Mouse (Mus musculus) heart, postnatal 0 days (tissue): ENCODE measurements around the gene Polg2. TPM values are rescaled to one million over a fixed set of nuclear protein-coding genes. Genes with fewer than 3 reads are reported as not detected.

Experiments
- ATAC-seq: fragments of 200-750 bp; cut with Nextera tagmentation; 2 replicates; pipeline ENCODE4 v1.8.0; 2017; ENCODE audit warnings: low read depth, moderate number of reproducible peaks, moderate library complexity; ENCODE audit not compliant: insufficient read depth
- DNase-seq: peaks from one replicate; pipeline ENCODE4 v3.0.0-alpha.2; 2016; ENCODE audit warnings: low spot score
- H3K27ac ChIP-seq: fragments of 300-500 bp; sonication (generic); 2 replicates; pipeline ENCODE4 v1.5.1; 2014; ENCODE audit warnings: low read depth, mild to moderate bottlenecking
- H3K27me3 ChIP-seq: fragments of 300-500 bp; sonication (generic); 2 replicates; pipeline ENCODE4 v1.6.1; 2014; ENCODE audit warnings: low read length, mixed read lengths; ENCODE audit not compliant: control insufficient read depth, insufficient read depth
- H3K36me3 ChIP-seq: fragments of 300-500 bp; sonication (generic); replicated peaks from 2 replicates; pipeline ENCODE4 v1.6.1; 2014; ENCODE audit warnings: low read length, mixed read lengths; ENCODE audit not compliant: control insufficient read depth, insufficient read depth
- H3K4me1 ChIP-seq: fragments of 300-500 bp; sonication (generic); 2 replicates; pipeline ENCODE4 v1.6.1; 2014; ENCODE audit warnings: antibody characterized with exemption; ENCODE audit not compliant: control insufficient read depth, insufficient read depth
- H3K4me2 ChIP-seq: fragments of 300-500 bp; sonication (generic); 2 replicates; pipeline ENCODE4 v1.6.1; 2014; ENCODE audit warnings: low read depth, mild to moderate bottlenecking, low read length, moderate library complexity
- H3K4me3 ChIP-seq: fragments of 300-500 bp; sonication (generic); 2 replicates; pipeline ENCODE4 v1.5.1; 2014; ENCODE audit warnings: low read depth, low read length
- H3K9ac ChIP-seq: fragments of 300-500 bp; sonication (generic); replicated peaks from 2 replicates; pipeline ENCODE4 v1.6.1; 2014; ENCODE audit warnings: low read depth, low read length, mixed read lengths
- H3K9me3 ChIP-seq: fragments of 300-500 bp; sonication (generic); replicated peaks from 2 replicates; pipeline ENCODE4 v1.6.1; 2016; ENCODE audit warnings: low read length; ENCODE audit not compliant: control insufficient read depth
- CTCF ChIP-seq: IDR thresholded peaks from 2 replicates; pipeline ENCODE4 v1.5.1; 2016; ENCODE audit warnings: antibody characterized with exemption, control low read depth, low read depth
- EP300 ChIP-seq: IDR thresholded peaks from 2 replicates; pipeline ENCODE4 v1.6.1; 2016; ENCODE audit warnings: antibody characterized with exemption, low read depth
- WGBS: fragments of 180-500 bp; shearing (Covaris S2); extraction: QIAGEN DNeasy Blood & Tissue Kit; methylation state at CpG from one replicate; pipeline ENCODE4 v1.1.7; 2014; 5-methylcytosine and 5-hydroxymethylcytosine counted together
- polyA plus RNA-seq: library from polyadenylated mRNA; unstranded; fragments of >200 nt; fragmentation: Nextera tagmentation; extraction: Ambion mirVana; gene quantifications from 2 replicates; pipeline ENCODE4 v1.2.1, GENCODE M21; 2015
- total RNA-seq: library from RNA; depleted of rRNA; stranded (reverse); fragments of >200 nt; gene quantifications from 2 replicates; pipeline ENCODE4 v1.2.3, GENCODE M21; 2014; ENCODE audit warnings: low replicate concordance

Polg2 gene
- total and polyA plus RNA-seq, 2 experiments from 2014 or later, result 1.1 to 7.2 TPM

DNA sequence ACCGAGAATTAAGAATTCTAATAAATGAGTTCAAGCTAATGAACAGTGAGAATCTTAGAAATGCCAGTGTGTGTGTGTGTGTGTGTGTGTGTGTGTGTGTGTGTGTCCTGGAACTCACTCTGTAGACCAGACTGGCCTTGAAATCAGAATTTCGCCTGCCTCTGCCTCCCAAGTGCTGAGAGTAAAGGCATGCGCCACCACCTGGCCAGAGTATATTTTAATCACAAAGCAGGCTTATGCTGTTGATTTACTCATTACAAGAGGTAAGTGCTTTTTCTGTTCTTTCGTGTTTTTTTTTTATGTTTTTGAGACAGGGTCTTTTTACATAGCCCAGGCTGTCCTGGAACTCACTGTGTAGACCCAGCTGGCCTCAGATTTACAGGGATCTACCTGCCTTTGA is 14.5 kb upstream of the Polg2 start:
- Histone ChIP-seq H3K9ac (no peak overlapping the region), H3K4me1 (peaks cover 8% of the 10 kb centered on the region; the same call in 1 of the 2 replicates), H3K36me3 (peaks cover 53% of the 10 kb centered on the region), H3K9me3 (no peaks in the 10 kb centered on the region; the same call in 1 of the 2 replicates), H3K4me3 (no peak overlapping the region), H3K4me2 (no peak overlapping the region), H3K27me3 (no peaks in the 10 kb centered on the region), H3K27ac (no peak overlapping the region)
- 77% methylated on average over 4 of the region's 4 CpGs for WGBS
- ATAC-seq (no peak), DNase-seq (no peak)
- TF ChIP-seq CTCF (no peak), EP300 (no peak)

DNA sequence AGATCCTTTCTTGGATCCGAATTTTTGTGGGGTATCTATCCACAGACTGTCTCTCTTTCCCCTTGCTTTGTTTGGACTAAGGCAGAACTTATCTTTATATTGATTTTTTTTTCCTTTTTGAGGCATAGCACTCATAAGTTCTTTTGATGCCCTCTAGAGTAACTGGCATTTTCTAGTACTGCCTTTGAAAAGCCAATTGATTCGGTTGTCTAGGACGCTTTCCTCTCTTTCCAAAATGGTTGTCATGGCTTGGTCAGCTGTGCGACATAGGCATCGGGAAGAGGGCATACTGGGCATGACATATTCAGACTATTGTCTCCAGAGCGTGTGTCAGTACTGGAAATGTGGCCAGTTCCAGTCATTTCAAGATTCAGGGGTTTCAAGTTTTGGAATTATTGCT is 10.3 kb upstream of the Polg2 start:
- Histone ChIP-seq H3K27me3 (no peaks in the 10 kb centered on the region), H3K9ac (peak overlapping the region; percentile 97), H3K36me3 (peaks cover 38% of the 10 kb centered on the region), H3K9me3 (no peaks in the 10 kb centered on the region), H3K4me3 (peak overlapping the region; percentile 95), H3K4me1 (peaks cover 20% of the 10 kb centered on the region), H3K27ac (peak overlapping the region; percentile 99), H3K4me2 (peak overlapping the region; percentile 67)
- no peak for TF ChIP-seq CTCF
- TF ChIP-seq EP300, result no peak
- 0% methylated on average over 6 of the region's 6 CpGs for WGBS
- no peak for ATAC-seq
- DNase-seq, result peak; percentile 61

DNA sequence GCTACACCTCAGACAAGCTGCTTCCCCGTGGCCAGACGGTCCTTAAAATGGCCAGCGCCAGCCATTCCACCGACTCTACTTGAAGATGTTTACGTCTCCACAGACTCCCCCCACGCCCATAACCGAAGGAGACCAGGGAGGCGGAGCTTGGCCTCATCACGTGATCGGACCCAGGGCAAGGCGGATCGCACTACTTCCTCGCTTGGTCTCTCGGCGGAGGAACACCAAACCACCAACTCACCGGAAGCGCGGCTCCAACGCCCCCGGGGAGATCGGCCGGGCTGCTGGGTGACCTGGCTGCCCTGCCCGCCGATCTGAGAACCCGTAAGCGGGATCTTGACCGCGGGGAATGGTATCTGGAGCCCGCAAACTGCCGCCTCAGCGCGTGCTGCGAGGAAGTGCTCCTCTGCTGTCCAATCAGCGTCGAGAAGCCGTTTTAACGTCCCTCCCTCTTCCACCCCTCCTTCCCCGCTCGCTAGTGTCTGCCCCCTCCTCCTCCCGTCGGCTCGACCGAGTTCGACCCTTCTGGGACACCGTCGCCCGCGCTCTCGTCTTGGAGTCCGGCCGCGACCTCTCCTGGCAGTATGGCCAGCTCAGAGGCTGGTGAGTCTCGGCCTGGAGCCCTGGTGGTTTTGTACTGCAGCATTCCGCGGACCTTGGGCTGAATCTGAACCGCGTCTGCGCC is 9.6 kb upstream of the Polg2 start, which contains the start of the genes Ddx5 and Cep95:
Gene Ddx5, minus strand, starts transcription at position 411 of the 685 bp plus-strand sequence.
Gene Cep95, plus strand, starts transcription at position 478 of the 685 bp plus-strand sequence.
- peak; percentile 87 for ATAC-seq

DNA sequence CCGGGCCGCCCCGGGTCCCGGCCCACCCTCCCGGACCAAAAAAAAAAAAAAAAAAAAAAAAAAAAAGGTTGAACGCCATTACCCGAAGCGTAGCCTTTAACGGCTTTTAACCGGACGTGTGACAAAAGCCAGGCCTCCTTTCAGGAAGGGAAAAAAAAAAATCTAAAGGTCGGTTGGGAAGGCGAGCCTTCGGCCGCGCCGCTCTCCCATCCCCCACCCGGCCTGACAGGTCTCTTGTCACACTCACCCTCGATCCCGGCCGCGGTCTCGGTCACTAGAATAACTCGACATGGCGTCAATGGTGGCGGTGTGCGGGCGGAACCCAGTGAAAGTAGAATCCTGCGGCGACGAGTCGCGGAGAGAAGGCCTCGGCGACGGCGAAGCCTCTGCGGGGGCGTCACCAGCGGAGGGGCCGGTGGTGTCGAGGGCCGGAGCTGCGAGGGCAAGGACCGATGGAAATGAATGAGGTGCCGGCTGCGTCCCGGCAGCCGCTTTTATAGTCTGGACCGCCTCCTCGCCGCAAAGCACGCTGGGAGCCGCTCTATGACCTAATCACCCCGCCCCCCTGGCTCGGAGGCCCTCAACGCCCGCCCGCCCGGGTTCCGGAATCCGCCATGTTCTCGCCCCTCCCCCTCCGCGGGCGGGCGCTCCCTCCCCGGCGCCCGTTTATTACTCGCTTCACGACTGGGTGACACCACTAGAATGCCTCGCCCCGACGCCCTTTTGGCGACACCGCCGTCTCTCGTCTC is 8.9 kb upstream of the Polg2 start:
- no peaks in the 10 kb centered on the region for H3K27me3 ChIP-seq
- peak overlapping the region; percentile 95 for H3K4me3 ChIP-seq
- WGBS, result under 1% methylated on average over 65 of the region's 79 CpGs
- no peaks in the 10 kb centered on the region for H3K9me3 ChIP-seq
- TF ChIP-seq EP300 (peak; percentile 43; the same call in 1 of the 2 replicates), CTCF (no peak)
- H3K4me1 ChIP-seq, result peaks cover 20% of the 10 kb centered on the region
- peak overlapping the region; percentile 97 for H3K9ac ChIP-seq
- peaks cover 41% of the 10 kb centered on the region for H3K36me3 ChIP-seq
- DNase-seq (peak; percentile 97), ATAC-seq (peak; percentile 78)
- H3K4me2 ChIP-seq, result peak overlapping the region; percentile 67
- H3K27ac ChIP-seq, result peak overlapping the region; percentile 99

More for the DNA sequence above, 9.6 kb upstream of the Polg2 start, which contains the start of the genes Ddx5 and Cep95:
- Histone ChIP-seq H3K4me1 (peaks cover 20% of the 10 kb centered on the region), H3K4me2 (peak within 1 kb of the TSS; percentile 67), H3K27ac (peak within 1 kb of the TSS; percentile 99), H3K36me3 (peaks cover 38% of the 10 kb centered on the region), H3K4me3 (peak within 1 kb of the TSS; percentile 95), H3K9me3 (no peaks in the 10 kb centered on the region), H3K27me3 (no peaks in the 10 kb centered on the region), H3K9ac (peak within 1 kb of the TSS; percentile 97)
- peak; percentile 39 for TF ChIP-seq CTCF
- TF ChIP-seq EP300, result peak; percentile 36
- peak; percentile 98 for DNase-seq
- WGBS, result under 1% methylated on average over 58 of the region's 58 CpGs

DNA sequence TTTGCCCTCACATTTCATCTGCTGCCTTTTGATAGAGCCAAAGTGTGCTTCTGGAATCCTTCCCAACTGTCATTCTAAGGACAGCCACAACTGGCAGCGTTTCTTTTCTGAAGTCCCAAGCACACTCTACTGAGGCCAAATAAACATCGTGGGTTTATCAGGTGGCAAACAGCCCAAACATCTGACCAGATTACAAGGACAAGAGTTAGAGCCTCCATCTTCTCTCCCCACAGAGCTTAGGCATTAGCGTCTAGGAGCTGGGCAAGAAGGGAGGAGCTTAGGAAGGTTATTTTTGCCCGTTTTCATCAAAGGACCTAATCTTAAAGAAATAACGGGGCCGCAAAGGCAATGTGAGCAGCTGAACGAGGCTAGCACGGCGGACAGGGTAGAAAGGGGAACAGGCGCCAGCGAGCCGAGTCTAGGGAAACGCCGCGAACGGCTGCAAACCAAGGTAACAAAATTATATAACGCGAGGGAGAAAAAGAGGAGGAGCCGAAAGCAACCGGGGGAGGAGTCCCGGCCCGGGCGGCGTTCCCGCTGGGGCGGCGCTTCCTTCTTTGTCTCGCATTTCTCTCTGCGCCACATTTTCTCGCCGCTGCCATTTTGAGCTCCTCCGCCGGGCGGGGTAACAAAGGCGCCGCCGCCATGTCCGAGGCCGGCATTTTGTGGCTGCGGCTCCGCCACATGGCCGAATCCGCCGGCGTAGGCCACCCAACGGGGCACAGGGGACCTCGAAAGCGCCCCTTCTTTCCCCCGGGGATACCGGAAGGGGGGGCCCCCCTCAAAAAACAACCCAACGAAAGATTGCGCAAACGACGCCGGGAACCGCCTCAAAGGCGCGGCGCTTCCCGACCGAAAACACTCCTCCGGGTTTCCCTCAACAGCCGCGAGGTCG is 8.0 kb upstream of the Polg2 start:
- H3K27ac ChIP-seq, result peak overlapping the region; percentile 99
- WGBS, result under 1% methylated on average over 64 of the region's 65 CpGs

More for the DNA sequence above, 8.0 kb upstream of the Polg2 start:
- Histone ChIP-seq H3K4me3 (peak overlapping the region; percentile 95), H3K9ac (peak overlapping the region; percentile 97), H3K36me3 (peaks cover 41% of the 10 kb centered on the region), H3K4me1 (peaks cover 20% of the 10 kb centered on the region), H3K27me3 (no peaks in the 10 kb centered on the region), H3K4me2 (peak overlapping the region; percentile 64), H3K9me3 (no peaks in the 10 kb centered on the region)
- TF ChIP-seq CTCF (no peak), EP300 (peak; percentile 71)
- peak; percentile 49 for ATAC-seq
- peak; percentile 93 for DNase-seq
